Mouse (Mus musculus) heart, embryonic 11.5 days (tissue): ENCODE data around the gene Fam104a. TPM values are rescaled to one million over a fixed set of nuclear protein-coding genes. Genes with fewer than 3 reads are reported as not detected.
"Not testable (repeated sequence)": the region's sequence is repeated elsewhere in the genome, so short reads cannot be mapped to it uniquely, and the experiment has no call there.

Experiments used
- ATAC-seq: fragments of 200-750 bp; cut with Nextera tagmentation; replicated peaks from 2 replicates; pipeline ENCODE4 v1.8.0; 2017; ENCODE audit warnings: moderate library complexity; ENCODE audit not compliant: insufficient number of reproducible peaks, low FRiP score, low TSS enrichment
- H3K27ac ChIP-seq: fragments of 300-500 bp; sonication (generic); 2 replicates; pipeline ENCODE4 v1.5.1; 2014; ENCODE audit warnings: mild to moderate bottlenecking, low read depth, low read length
- H3K27me3 ChIP-seq: fragments of 300-500 bp; sonication (generic); 2 replicates; pipeline ENCODE4 v1.6.1; 2014; ENCODE audit warnings: mild to moderate bottlenecking, low read length, mixed read lengths; ENCODE audit not compliant: control insufficient read depth, insufficient read depth
- H3K36me3 ChIP-seq: fragments of 300-500 bp; sonication (generic); 2 replicates; pipeline ENCODE4 v1.6.1; 2014; ENCODE audit warnings: mild to moderate bottlenecking, low read length, moderate library complexity, mixed read lengths; ENCODE audit not compliant: control insufficient read depth, insufficient read depth
- H3K4me1 ChIP-seq: fragments of 300-500 bp; sonication (generic); 2 replicates; pipeline ENCODE4 v1.6.1; 2014; ENCODE audit warnings: low read length; ENCODE audit not compliant: control insufficient read depth, insufficient read depth
- H3K4me2 ChIP-seq: fragments of 300-500 bp; sonication (generic); 2 replicates; pipeline ENCODE4 v1.6.1; 2014; ENCODE audit warnings: mild to moderate bottlenecking, moderate library complexity
- H3K4me3 ChIP-seq: fragments of 300-500 bp; sonication (generic); 2 replicates; pipeline ENCODE4 v1.5.1; 2014; ENCODE audit warnings: low read depth, low read length
- H3K9ac ChIP-seq: fragments of 300-500 bp; sonication (generic); 2 replicates; pipeline ENCODE4 v1.6.1; 2014; ENCODE audit warnings: mild to moderate bottlenecking, low read depth, low read length, moderate library complexity
- H3K9me3 ChIP-seq: fragments of 300-500 bp; sonication (generic); replicated peaks from 2 replicates; pipeline ENCODE4 v1.6.1; 2016; ENCODE audit warnings: low read length; ENCODE audit not compliant: control insufficient read depth
- WGBS: fragments of 180-500 bp; shearing (Covaris S2); extraction: QIAGEN DNeasy Blood & Tissue Kit; methylation state at CpG from one replicate; pipeline ENCODE4 v1.1.7; 2014; ENCODE audit not compliant: insufficient replicate concordance; 5-methylcytosine and 5-hydroxymethylcytosine counted together
- polyA plus RNA-seq: library from polyadenylated mRNA; unstranded; fragments of >200 nt; fragmentation: Nextera tagmentation; extraction: Ambion mirVana; gene quantifications from 2 replicates; pipeline ENCODE4 v1.2.1, GENCODE M21; 2014

Gene Fam104a
- polyA plus RNA-seq, 1 experiment from 2014 or later, result 54.7 TPM

DNA sequence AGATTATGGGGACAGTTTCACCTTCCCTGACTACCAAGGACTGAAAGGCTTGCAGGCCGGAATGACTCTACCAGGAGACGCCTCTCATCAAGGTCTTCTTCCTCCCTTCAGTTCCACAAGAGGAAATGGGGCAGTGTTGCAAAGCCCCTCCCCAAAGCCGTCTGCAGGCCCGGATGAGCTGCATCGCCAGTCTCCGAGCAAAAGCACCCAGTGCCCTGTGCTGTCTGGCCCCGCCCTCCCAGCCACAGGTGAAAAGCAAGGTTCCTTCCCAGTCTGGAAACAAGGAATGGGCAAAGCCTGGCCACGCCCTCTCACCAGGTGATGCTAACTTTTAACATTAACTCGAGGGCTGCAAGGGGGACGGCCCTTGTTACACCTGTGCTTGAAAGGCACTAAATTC, 17.3 kb downstream of the Fam104a start:
- WGBS, result 60% methylated on average over 10 of the region's 10 CpGs
- Histone ChIP-seq H3K4me2 (no peak overlapping the region), H3K4me3 (no peak overlapping the region), H3K27me3 (no peaks in the 10 kb centered on the region), H3K27ac (no peak overlapping the region), H3K9ac (0 out of 2 replicates have a peak overlapping the region, but pooled peaks have one; percentile 16), H3K36me3 (peaks cover 12% of the 10 kb centered on the region), H3K9me3 (no peaks in the 10 kb centered on the region), H3K4me1 (peaks cover 11% of the 10 kb centered on the region)
- ATAC-seq, result no peak

DNA sequence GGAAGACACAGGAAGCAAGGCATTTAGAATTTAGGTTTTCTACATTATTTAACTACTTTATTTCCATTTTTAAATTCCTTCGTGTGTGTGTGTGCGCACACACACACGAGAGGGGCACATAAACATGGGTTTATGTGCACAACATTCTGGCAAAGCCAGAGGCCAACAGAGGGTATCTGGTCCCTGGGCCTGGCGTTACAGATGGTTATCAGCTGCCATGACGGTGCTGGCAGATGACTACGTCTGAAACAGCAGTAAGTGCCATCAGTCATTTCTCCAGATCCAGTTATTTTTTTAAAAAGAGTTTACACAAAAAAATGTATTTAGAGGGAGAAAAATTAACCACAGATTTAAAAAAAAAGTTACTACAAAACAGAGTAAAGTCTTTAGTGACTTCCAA, 17.8 kb downstream of the Fam104a start:
- Histone ChIP-seq H3K4me3 (no peak overlapping the region), H3K9ac (no peak overlapping the region), H3K36me3 (peaks cover 15% of the 10 kb centered on the region), H3K9me3 (no peaks in the 10 kb centered on the region), H3K27me3 (no peaks in the 10 kb centered on the region), H3K4me1 (peaks cover 11% of the 10 kb centered on the region), H3K4me2 (no peak overlapping the region), H3K27ac (no peak overlapping the region)
- no peak for ATAC-seq
- 66% methylated on average over 6 of the region's 6 CpGs for WGBS

DNA sequence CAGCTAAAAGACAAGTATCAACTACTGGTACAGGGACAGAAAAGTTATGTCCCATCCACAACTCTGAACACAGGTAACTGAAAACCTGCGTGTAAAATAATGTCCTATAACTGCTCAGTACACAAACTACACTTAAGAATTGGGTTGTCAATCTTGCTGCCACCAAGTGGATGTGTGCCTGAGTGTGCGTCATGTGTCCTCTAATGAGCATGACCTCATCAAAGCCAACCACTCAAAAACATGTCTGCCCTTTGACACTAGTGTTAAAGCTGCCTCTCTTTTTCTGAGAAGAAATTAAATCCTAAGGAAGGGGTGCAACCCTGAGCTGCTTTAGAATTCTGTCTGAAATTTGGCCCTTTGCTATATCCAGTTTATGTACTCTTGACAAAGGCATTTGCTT, 19.7 kb downstream of the Fam104a start:
- Histone ChIP-seq H3K4me3 (no peak overlapping the region), H3K27me3 (no peaks in the 10 kb centered on the region), H3K36me3 (peaks cover 21% of the 10 kb centered on the region), H3K9ac (no peak overlapping the region), H3K4me2 (no peak overlapping the region), H3K4me1 (peaks cover 11% of the 10 kb centered on the region), H3K9me3 (no peaks in the 10 kb centered on the region), H3K27ac (no peak overlapping the region)
- WGBS, result 69% methylated on average over 2 of the region's 2 CpGs
- no peak for ATAC-seq

DNA sequence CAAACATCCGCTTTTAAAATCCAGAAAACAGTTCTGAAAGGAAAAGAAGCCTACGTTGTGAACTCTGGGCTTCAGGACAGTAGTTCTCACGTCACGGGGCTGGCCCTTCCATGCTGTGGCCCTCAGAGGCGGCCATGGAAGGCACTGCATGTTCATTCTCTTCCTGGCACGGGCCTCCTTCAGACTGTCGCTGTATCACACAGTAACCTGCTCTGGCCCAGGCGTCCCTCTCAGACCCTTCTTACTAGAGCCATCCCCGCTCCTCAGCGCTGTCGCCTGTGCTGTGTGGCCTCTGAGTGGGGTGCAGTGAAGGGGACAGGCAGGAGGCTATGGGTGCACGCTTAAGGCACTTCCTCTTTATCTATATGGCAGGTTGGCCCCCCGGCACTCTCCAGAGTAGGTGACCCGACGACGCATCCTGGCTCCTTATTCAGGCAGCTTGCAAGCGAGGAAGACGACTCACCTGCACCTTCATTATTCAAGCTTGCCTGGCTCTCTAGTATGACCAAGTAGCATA, 22.1 kb downstream of the Fam104a start:
- Histone ChIP-seq H3K4me3 (no peak overlapping the region), H3K27ac (no peak overlapping the region), H3K9me3 (no peaks in the 10 kb centered on the region), H3K36me3 (peaks cover 37% of the 10 kb centered on the region), H3K27me3 (no peaks in the 10 kb centered on the region), H3K4me1 (peaks cover 5% of the 10 kb centered on the region), H3K4me2 (no peak overlapping the region), H3K9ac (no peak overlapping the region)
- ATAC-seq, result no peak
- WGBS, result 91% methylated on average over 18 of the region's 18 CpGs

DNA sequence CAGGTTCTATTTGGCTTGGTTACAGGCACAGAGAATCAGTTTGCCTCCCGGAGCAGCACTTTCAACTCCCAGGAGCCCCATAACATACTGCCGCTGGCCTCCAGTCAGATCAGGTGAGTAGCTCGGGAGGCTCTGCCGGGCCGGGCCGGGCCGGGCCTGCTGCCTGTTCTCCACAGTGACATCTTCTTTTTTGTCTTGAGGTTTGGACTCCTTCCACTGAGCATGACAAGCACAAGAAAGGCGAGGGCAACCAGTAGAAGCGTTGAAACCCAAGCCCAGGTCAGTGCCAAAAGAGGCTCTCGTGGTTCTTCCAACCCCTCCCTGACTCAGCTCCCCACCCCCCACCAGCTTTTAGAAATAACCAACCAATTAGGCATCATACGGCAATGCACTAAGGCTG, 23.0 kb downstream of the Fam104a start:
- 94% methylated on average over 11 of the region's 11 CpGs for WGBS
- ATAC-seq, result no peak

DNA sequence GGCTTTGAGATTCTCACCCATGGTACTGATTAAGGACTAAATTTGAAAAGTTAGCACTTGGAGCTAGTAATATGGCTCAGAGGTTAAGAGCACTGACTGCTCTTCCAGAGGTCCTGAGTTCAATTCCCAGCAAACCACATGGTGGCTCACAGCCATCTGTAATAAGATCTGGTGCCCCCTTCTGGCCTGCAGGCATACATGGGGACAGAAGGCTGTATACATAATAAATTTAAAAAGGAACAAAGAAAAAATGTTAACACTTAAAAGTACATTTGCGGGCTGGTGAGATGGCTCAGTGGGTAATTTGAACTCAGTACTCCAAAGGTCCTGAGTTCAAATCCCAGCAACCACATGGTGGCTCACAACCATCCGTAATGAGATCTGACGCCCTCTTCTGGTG, 23.7 kb downstream of the Fam104a start:
- H3K36me3 ChIP-seq, result peaks cover 45% of the 10 kb centered on the region
- not testable (repeated sequence) for H3K9ac ChIP-seq, H3K4me2 ChIP-seq, H3K27ac ChIP-seq, H3K27me3 ChIP-seq, H3K4me3 ChIP-seq, H3K4me1 ChIP-seq, H3K9me3 ChIP-seq, ATAC-seq
- 95% methylated on average over 3 of the region's 3 CpGs for WGBS

More for the DNA sequence above, 23.0 kb downstream of the Fam104a start:
- no peaks in the 10 kb centered on the region; the same call in 1 of the 2 replicates for H3K4me1 ChIP-seq
- H3K4me2 ChIP-seq, result no peak overlapping the region
- no peaks in the 10 kb centered on the region for H3K27me3 ChIP-seq
- H3K9ac ChIP-seq, result no peak overlapping the region
- H3K4me3 ChIP-seq, result no peak overlapping the region
- H3K36me3 ChIP-seq, result peaks cover 44% of the 10 kb centered on the region
- no peaks in the 10 kb centered on the region for H3K9me3 ChIP-seq
- H3K27ac ChIP-seq, result no peak overlapping the region

DNA sequence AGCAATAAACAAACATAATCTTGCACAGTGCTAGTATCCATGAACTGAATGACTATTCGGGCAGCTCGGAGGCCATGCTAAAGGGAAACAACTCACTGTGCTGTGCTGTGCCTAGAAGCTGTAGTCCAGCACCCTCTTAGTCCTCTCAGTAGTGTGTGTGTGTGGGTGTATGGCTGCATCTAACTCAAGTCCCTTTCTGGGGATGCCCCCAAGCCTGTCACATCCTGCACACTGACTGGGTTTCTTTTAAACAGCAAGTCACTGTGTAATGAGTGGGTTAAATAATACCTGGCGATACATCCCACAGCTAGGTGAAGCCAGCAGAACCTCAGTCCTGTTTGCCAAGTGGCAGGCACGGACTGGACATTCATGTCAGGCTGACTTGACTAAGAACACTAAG, 25.2 kb downstream of the Fam104a start:
- no peak for ATAC-seq
- no peaks in the 10 kb centered on the region for H3K9me3 ChIP-seq
- H3K36me3 ChIP-seq, result peaks cover 53% of the 10 kb centered on the region
- no peak overlapping the region for H3K27ac ChIP-seq
- H3K9ac ChIP-seq, result no peak overlapping the region
- H3K27me3 ChIP-seq, result no peaks in the 10 kb centered on the region
- WGBS, result 90% methylated on average over 4 of the region's 4 CpGs
- no peak overlapping the region for H3K4me2 ChIP-seq
- no peaks in the 10 kb centered on the region for H3K4me1 ChIP-seq
- H3K4me3 ChIP-seq, result no peak overlapping the region

DNA sequence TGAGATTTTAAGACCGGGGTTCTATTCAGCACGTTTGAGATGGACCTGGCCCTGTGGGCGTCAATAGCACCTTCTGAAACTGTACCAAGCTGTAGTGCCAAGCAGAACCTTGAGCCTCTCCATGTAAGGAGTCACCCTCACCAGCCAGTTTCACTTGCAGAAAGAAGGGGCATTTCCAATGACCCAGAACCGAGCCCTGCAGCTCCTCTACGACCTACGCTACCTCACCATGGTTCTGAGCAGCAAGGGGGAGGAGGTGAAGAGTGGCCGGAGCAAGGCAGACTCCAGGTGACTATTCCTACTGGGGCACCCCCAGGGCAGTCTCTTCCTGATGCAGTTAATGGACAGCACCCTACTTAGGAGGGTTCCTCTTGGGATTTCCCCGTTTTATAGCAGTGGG, 25.6 kb downstream of the Fam104a start:
- Histone ChIP-seq H3K4me2 (no peak overlapping the region), H3K4me1 (no peaks in the 10 kb centered on the region), H3K9me3 (no peaks in the 10 kb centered on the region), H3K4me3 (no peak overlapping the region), H3K27me3 (no peaks in the 10 kb centered on the region), H3K36me3 (peaks cover 56% of the 10 kb centered on the region), H3K27ac (no peak overlapping the region), H3K9ac (no peak overlapping the region)
- 84% methylated on average over 8 of the region's 8 CpGs for WGBS
- ATAC-seq, result no peak

DNA sequence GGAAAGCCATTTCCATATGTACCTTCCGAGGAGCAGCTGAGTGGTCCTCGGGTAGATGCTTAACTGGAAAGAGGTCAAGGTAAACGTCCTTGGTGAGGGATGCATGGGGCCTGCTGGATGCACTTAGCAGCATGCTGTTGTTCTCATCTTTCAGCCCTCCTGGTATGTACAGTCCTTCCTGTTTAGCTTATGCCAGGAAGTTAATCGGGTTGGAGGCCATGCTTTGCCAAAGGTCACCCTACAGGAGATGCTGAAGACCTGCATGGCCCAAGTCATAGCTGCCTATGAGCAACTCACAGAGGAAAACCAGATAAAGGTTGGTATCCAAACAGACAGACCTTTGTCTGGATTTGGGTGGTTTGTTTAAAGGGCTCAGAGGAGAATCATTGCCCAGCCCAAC, 26.7 kb downstream of the Fam104a start:
- no peak overlapping the region for H3K27ac ChIP-seq
- H3K4me1 ChIP-seq, result no peaks in the 10 kb centered on the region
- ATAC-seq, result no peak
- no peaks in the 10 kb centered on the region for H3K27me3 ChIP-seq
- no peak overlapping the region for H3K4me3 ChIP-seq
- peaks cover 64% of the 10 kb centered on the region for H3K36me3 ChIP-seq
- no peaks in the 10 kb centered on the region for H3K9me3 ChIP-seq
- WGBS, result 76% methylated on average over 4 of the region's 4 CpGs
- H3K9ac ChIP-seq, result no peak overlapping the region
- no peak overlapping the region for H3K4me2 ChIP-seq
